Mouse (Mus musculus): Measurements from ENCODE around the gene Jmjd6. TPM values are rescaled to one million over a fixed set of nuclear protein-coding genes. Genes with fewer than 3 reads are reported as not detected.

Gene Jmjd6
- total and polyA plus RNA-seq, 3 experiments, result 175 to 192 TPM; not detected in 1

DNA sequence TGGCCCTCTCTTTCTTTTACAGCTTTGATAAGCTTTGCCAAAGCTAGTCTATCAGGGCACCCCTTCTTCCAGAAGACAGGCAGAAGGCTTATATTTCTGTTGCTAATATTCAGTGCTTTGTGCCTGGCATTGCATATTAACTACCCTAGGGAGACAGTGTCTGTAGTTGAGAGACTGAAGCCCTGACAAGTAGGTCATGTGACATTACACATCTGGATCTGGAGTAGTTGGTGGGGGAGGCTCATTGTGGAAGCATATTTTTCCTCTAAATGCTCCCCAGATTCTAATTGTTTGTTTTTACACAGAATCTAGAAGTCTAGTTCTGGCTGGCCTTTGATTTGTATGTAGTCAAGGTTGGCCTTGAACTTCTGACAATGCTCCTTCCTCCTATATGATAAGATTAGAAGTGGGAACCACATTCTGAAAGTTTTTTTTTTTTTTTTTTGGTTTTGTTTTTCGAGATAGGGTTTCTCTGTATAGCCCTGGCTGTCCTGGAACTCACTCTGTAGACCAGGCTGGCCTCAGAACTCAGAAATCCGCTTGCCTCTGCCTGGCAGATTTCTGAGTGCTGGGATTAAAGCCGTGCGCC is 3.4 kb upstream of the Jmjd6 start:
- no peaks in the 10 kb centered on the region for H3K27me3 ChIP-seq (ENCODE audit: control insufficient read depth in 1 of 2, insufficient read depth in 2 of 2, low read length in 2 of 2)
- peaks cover 21 to 48% of the 10 kb centered on the region in 2 experiments for H3K36me3 ChIP-seq (ENCODE audit: control insufficient read depth in 1 of 2, insufficient read depth in 2 of 2, low read length in 2 of 2)
- no peaks in the 10 kb centered on the region for H3K9me3 ChIP-seq (replicated peaks; ENCODE audit: insufficient read depth, low read length)
- TF ChIP-seq USF1 (IDR thresholded peaks at IDR 0.05; ENCODE audit: low read depth, low read length) (peak; percentile 76), GATA1 (IDR thresholded peaks at IDR 0.05; ENCODE audit: low read depth, low read length) (peak; percentile 34; the same call in 1 of the 2 replicates), RCOR1 (IDR thresholded peaks at IDR 0.05; ENCODE audit: low read depth, low read length) (peak; percentile 49; the same call in 1 of the 2 replicates), MAFK (IDR thresholded peaks at IDR 0.05; ENCODE audit: borderline replicate concordance, low read depth, low read length) (no peak), TCF12 (IDR thresholded peaks at IDR 0.05; ENCODE audit: low read depth, low read length) (no peak), CTCF (IDR thresholded peaks at IDR 0.05 in 2 of 3, conservative IDR thresholded peaks at IDR 0.05 in 1 of 3; ENCODE audit: control insufficient read depth in 1 of 3, insufficient read depth in 1 of 3, low read depth in 2 of 3, low read length in 3 of 3, poor library complexity in 1 of 3, severe bottlenecking in 1 of 3) (no peak), POLR2AphosphoS5 (IDR thresholded peaks at IDR 0.05; ENCODE audit: borderline replicate concordance, low read depth, low read length) (no peak), POLR2AphosphoS2 (IDR thresholded peaks at IDR 0.05; ENCODE audit: low read length) (no peak), CHD1 (IDR thresholded peaks at IDR 0.05; ENCODE audit: low read depth, low read length) (no peak; the same call in 1 of the 2 replicates), ZMIZ1 (IDR thresholded peaks at IDR 0.05; ENCODE audit: low read depth, low read length) (no peak), ZNF384 (IDR thresholded peaks at IDR 0.05; ENCODE audit: low read depth, low read length) (peak; percentile 92), MYB (IDR thresholded peaks at IDR 0.05; ENCODE audit: low read depth, low read length) (no peak)
- H3K9ac ChIP-seq (ENCODE audit: control insufficient read depth, low read depth, low read length, poor library complexity, severe bottlenecking), result no peak overlapping the region
- H3K4me1 ChIP-seq (ENCODE audit: control insufficient read depth in 1 of 2, insufficient read depth in 2 of 2, low read length in 2 of 2), result peaks cover 5 to 15% of the 10 kb centered on the region in 2 experiments; a peak in 3 of 4 replicates
- DNase-seq (ENCODE audit: low read depth, low spot score), result peak; percentile 60
- H3K4me3 ChIP-seq (ENCODE audit: control insufficient read depth in 1 of 2, insufficient read depth in 1 of 2, low read depth in 2 of 2, low read length in 2 of 2), result no peak overlapping the region
- H3K27ac ChIP-seq (ENCODE audit: control insufficient read depth, low read depth, low read length), result 0 out of 2 replicates have a peak overlapping the region, but pooled peaks have one; percentile 1
- H3K79me2 ChIP-seq (ENCODE audit: control insufficient read depth, insufficient read depth, low read length, poor library complexity), result peaks cover 65% of the 10 kb centered on the region

DNA sequence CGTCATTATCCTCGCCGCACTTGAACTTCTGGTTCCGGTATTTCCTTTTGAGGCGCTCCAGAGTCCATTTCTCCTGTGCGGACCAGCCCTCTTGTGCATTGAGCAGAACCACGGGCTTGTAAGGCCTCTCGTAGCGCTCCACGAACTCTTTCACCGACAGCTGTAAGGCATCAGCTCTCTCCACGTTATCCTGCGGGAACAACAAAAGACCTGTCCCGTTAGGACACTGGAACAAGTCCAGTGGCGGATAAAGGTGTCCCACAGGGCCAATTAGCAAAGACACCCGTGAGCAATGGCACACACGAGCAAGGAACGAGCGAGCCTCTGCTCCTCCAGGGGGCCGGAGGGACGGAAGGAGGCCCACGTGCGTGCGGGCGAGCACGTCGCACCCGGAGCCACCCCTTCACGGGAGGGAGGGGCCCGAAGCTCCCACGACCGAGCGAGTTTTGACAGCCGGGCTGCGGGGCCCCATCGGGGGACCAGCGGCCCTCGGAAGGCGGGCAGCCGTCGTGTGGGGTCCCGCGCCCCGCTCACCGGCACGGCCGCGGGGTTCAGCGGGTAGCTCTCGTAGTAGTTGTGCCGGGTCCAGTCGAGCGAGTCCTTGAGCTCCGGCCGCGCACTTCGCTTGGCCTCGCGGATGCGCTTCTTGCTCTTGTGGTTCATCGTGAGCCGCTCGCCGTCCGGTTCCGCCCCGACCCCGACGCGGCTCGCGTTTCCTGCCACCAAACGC is 553 bp downstream of the Jmjd6 start:
- peak overlapping the region; percentile 94 for H3K9ac ChIP-seq (ENCODE audit: control insufficient read depth, low read depth, low read length, poor library complexity, severe bottlenecking)
- no peaks in the 10 kb centered on the region for H3K27me3 ChIP-seq (ENCODE audit: control insufficient read depth in 1 of 2, insufficient read depth in 2 of 2, low read length in 2 of 2)
- peak overlapping the region; percentile 75 for H3K27ac ChIP-seq (ENCODE audit: control insufficient read depth, low read depth, low read length)
- peak; percentile 83 for DNase-seq (ENCODE audit: low read depth, low spot score)
- H3K79me2 ChIP-seq (ENCODE audit: control insufficient read depth, insufficient read depth, low read length, poor library complexity), result peaks cover 76% of the 10 kb centered on the region
- peaks cover 26 to 46% of the 10 kb centered on the region in 2 experiments for H3K36me3 ChIP-seq (ENCODE audit: control insufficient read depth in 1 of 2, insufficient read depth in 2 of 2, low read length in 2 of 2)
- peaks cover 6 to 27% of the 10 kb centered on the region in 2 experiments for H3K4me1 ChIP-seq (ENCODE audit: control insufficient read depth in 1 of 2, insufficient read depth in 2 of 2, low read length in 2 of 2)
- H3K9me3 ChIP-seq (replicated peaks; ENCODE audit: insufficient read depth, low read length), result no peaks in the 10 kb centered on the region
- H3K4me3 ChIP-seq (ENCODE audit: control insufficient read depth in 1 of 2, insufficient read depth in 1 of 2, low read depth in 2 of 2, low read length in 2 of 2), result peak overlapping the region; percentile 75 to 94
- TF ChIP-seq USF1 (IDR thresholded peaks at IDR 0.05; ENCODE audit: low read depth, low read length), result peak; percentile 58
- TF ChIP-seq USF2 (IDR thresholded peaks at IDR 0.05; ENCODE audit: borderline replicate concordance in 1 of 2, insufficient read depth in 1 of 2, low read depth in 1 of 2, low read length in 2 of 2), result no peak
- TF ChIP-seq BHLHE40 (IDR thresholded peaks at IDR 0.05; ENCODE audit: borderline replicate concordance, low read depth, low read length), result peak; percentile 59; the same call in 1 of the 2 replicates
- TF ChIP-seq MAFK (IDR thresholded peaks at IDR 0.05; ENCODE audit: borderline replicate concordance, low read depth, low read length), result no peak
- peak; percentile 1; the same call in 1 of the 2 replicates for TF ChIP-seq POLR2AphosphoS2 (IDR thresholded peaks at IDR 0.05; ENCODE audit: low read length)
- TF ChIP-seq TCF12 (IDR thresholded peaks at IDR 0.05; ENCODE audit: low read depth, low read length), result 0 out of 2 replicates have a peak, but pooled peaks have one; percentile 11
- no peak for TF ChIP-seq RAD21 (IDR thresholded peaks at IDR 0.05; ENCODE audit: low read depth, low read length)
- no peak for TF ChIP-seq TBP (IDR thresholded peaks at IDR 0.05; ENCODE audit: low read depth, low read length)
- TF ChIP-seq GABPA (IDR thresholded peaks at IDR 0.05; ENCODE audit: low read depth, low read length), result no peak
- TF ChIP-seq JUND (IDR thresholded peaks at IDR 0.05; ENCODE audit: low read depth, low read length), result no peak
- no peak for TF ChIP-seq MYB (IDR thresholded peaks at IDR 0.05; ENCODE audit: low read depth, low read length)
- peak; percentile 83 for TF ChIP-seq SIN3A (IDR thresholded peaks at IDR 0.05; ENCODE audit: low read length)
- TF ChIP-seq ZKSCAN1 (IDR thresholded peaks at IDR 0.05; ENCODE audit: low read depth, low read length), result no peak
- TF ChIP-seq MXI1 (IDR thresholded peaks at IDR 0.05; ENCODE audit: low read depth, low read length), result peak; percentile 98
- TF ChIP-seq GATA1 (IDR thresholded peaks at IDR 0.05; ENCODE audit: low read depth, low read length), result no peak
- TF ChIP-seq CTCF (IDR thresholded peaks at IDR 0.05 in 2 of 3, conservative IDR thresholded peaks at IDR 0.05 in 1 of 3; ENCODE audit: control insufficient read depth in 1 of 3, insufficient read depth in 1 of 3, low read depth in 2 of 3, low read length in 3 of 3, poor library complexity in 1 of 3, severe bottlenecking in 1 of 3), result no peak
- peak; percentile 79; the same call in 1 of the 2 replicates for TF ChIP-seq UBTF (IDR thresholded peaks at IDR 0.05; ENCODE audit: borderline replicate concordance, insufficient read depth, low read depth, low read length)
- no peak for TF ChIP-seq CHD2 (IDR thresholded peaks at IDR 0.05; ENCODE audit: low read length)
- peak; percentile 93 for TF ChIP-seq MAX (IDR thresholded peaks at IDR 0.05; ENCODE audit: low read length)
- peak in 1 of 2 experiments; percentile 87; a peak in 3 of 4 replicates for TF ChIP-seq POLR2A (IDR thresholded peaks at IDR 0.05; ENCODE audit: control insufficient read depth in 1 of 2, insufficient read depth in 1 of 2, low read depth in 1 of 2, low read length in 2 of 2, poor library complexity in 1 of 2)
- no peak for TF ChIP-seq CHD1 (IDR thresholded peaks at IDR 0.05; ENCODE audit: low read depth, low read length)
- no peak for TF ChIP-seq POLR2AphosphoS5 (IDR thresholded peaks at IDR 0.05; ENCODE audit: borderline replicate concordance, low read depth, low read length)
- TF ChIP-seq ZMIZ1 (IDR thresholded peaks at IDR 0.05; ENCODE audit: low read depth, low read length), result no peak
- TF ChIP-seq SMC3 (IDR thresholded peaks at IDR 0.05; ENCODE audit: low read depth, low read length), result no peak
- TF ChIP-seq ZNF384 (IDR thresholded peaks at IDR 0.05; ENCODE audit: low read depth, low read length), result no peak
